Mouse (Mus musculus): ENCODE measurements around the gene Tarbp2. TPM values are rescaled to one million over a fixed set of nuclear protein-coding genes. Genes with fewer than 3 reads are reported as not detected.
A peak's percentile ranks its signal among the peaks of the same experiment; 100 is the strongest.

Tarbp2 gene
- total and polyA plus RNA-seq, 3 experiments: 62.2 to 105 (median 75.6) TPM

DNA sequence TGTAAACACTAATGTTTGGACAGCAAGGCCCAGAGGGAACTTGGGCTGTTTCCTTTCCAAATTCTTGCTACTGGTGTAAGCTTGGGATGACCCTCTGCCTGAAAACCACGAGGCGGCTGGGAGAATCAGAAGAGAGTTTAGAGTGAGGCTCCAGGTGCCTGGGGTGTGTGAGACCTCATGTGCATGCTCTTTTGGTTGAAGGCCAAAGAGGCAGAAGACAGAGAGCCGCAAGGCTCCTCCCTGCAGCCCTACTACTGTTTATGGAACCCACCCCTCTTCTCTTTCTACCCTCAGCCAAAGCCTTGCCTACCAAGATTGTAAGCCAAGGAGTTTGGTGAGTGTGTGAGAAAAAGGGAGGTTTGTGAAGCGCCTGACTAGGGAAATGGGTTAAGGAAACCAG lies 2.2 kb upstream of the Tarbp2 start:
- no peak overlapping the region for H3K27ac ChIP-seq (ENCODE audit: insufficient read depth, low read depth)
- H3K4me2 ChIP-seq (ENCODE audit: insufficient read depth, low read depth, poor library complexity, severe bottlenecking): peak overlapping the region; percentile 71; the same call in 1 of the 2 replicates
- no peak for TF ChIP-seq EP300 (IDR thresholded peaks at IDR 0.05; ENCODE audit: low read length)
- no peak for TF ChIP-seq MEF2A (IDR thresholded peaks at IDR 0.05; ENCODE audit: borderline replicate concordance, low read depth, low read length)
- no peak for TF ChIP-seq E2F4 (IDR thresholded peaks at IDR 0.05; ENCODE audit: insufficient replicate concordance, low read depth, low read length)
- no peak for DNase-seq (ENCODE audit: extremely low read depth)
- no peak overlapping the region for H3K4me3 ChIP-seq (replicated peaks in 1 of 3; ENCODE audit: low read depth in 2 of 3, low read length in 2 of 3, poor library complexity in 1 of 3)
- peaks cover 3% of the 10 kb centered on the region for H3K27me3 ChIP-seq (replicated peaks)
- peaks cover 6% of the 10 kb centered on the region for H3K79me2 ChIP-seq (replicated peaks; ENCODE audit: control insufficient read depth, extremely low read depth, insufficient read depth, poor library complexity, severe bottlenecking)
- in situ Hi-C loops (cut with MboI; ENCODE audit: low pct_ligation_motif_present, low pct_unique_long_range_greater_than_20kb, low sequenced_read_pairs) (loop anchor here (5.0 kb wide), 1 partner anchor 48 kb away; no protein-coding TSS in a partner anchor), dilution Hi-C loops (cut with MboI; ENCODE audit: extremely low pct_ligation_motif_present, extremely low pct_unique_long_range_greater_than_20kb, low sequenced_read_pairs) (no loop called here)
- H3K36me3 ChIP-seq (replicated peaks in 1 of 2; ENCODE audit: control insufficient read depth in 1 of 2, insufficient read depth in 1 of 2, low read length in 1 of 2): peaks cover 1 to 7% of the 10 kb centered on the region in 2 experiments
- no peaks in the 10 kb centered on the region for H3K9me3 ChIP-seq (replicated peaks; ENCODE audit: low read length)
- H3K4me1 ChIP-seq (ENCODE audit: control insufficient read depth in 1 of 2, insufficient read depth in 2 of 2): peaks cover 18 to 57% of the 10 kb centered on the region in 2 experiments
- no peak overlapping the region for H3K9ac ChIP-seq (ENCODE audit: insufficient read depth, low read depth)

- no peaks in the 10 kb centered on the region for H3K9me3 ChIP-seq (replicated peaks; ENCODE audit: low read length)
- peak overlapping the region; percentile 71 for H3K4me2 ChIP-seq (ENCODE audit: insufficient read depth, low read depth, poor library complexity, severe bottlenecking)
- TF ChIP-seq NELFE (IDR thresholded peaks at IDR 0.05; ENCODE audit: low read depth, low read length): no peak; the same call in 1 of the 2 replicates
- TF ChIP-seq MAX (IDR thresholded peaks at IDR 0.05; ENCODE audit: low read length): 0 out of 2 replicates have a peak, but pooled peaks have one; percentile 25
- peaks cover 6% of the 10 kb centered on the region for H3K79me2 ChIP-seq (replicated peaks; ENCODE audit: control insufficient read depth, extremely low read depth, insufficient read depth, poor library complexity, severe bottlenecking)
- H3K27me3 ChIP-seq (replicated peaks): peaks cover 3% of the 10 kb centered on the region
- peak overlapping the region; percentile 58 for H3K9ac ChIP-seq (ENCODE audit: insufficient read depth, low read depth)
- DNase-seq (ENCODE audit: extremely low read depth): no peak
- peaks cover 16 to 54% of the 10 kb centered on the region in 2 experiments for H3K4me1 ChIP-seq (ENCODE audit: control insufficient read depth in 1 of 2, insufficient read depth in 2 of 2)
- in situ Hi-C loops (cut with MboI; ENCODE audit: low pct_ligation_motif_present, low pct_unique_long_range_greater_than_20kb, low sequenced_read_pairs): loop anchor here (5.0 kb wide), 1 partner anchor 49 kb away; no protein-coding TSS in a partner anchor
- H3K36me3 ChIP-seq (replicated peaks in 1 of 2; ENCODE audit: control insufficient read depth in 1 of 2, insufficient read depth in 1 of 2, low read length in 1 of 2): peaks cover 6 to 12% of the 10 kb centered on the region in 2 experiments
- H3K27ac ChIP-seq (ENCODE audit: insufficient read depth, low read depth): no peak overlapping the region
- dilution Hi-C loops (cut with MboI; ENCODE audit: extremely low pct_ligation_motif_present, extremely low pct_unique_long_range_greater_than_20kb, low sequenced_read_pairs): no loop called here
- peak overlapping the region; percentile 61 to 75 (median 64) for H3K4me3 ChIP-seq (replicated peaks in 1 of 3; ENCODE audit: low read depth in 2 of 3, low read length in 2 of 3, poor library complexity in 1 of 3)
Measured at GRCm38 (mm10) chr15:102516293-102516692, 1.7 kb upstream of the Tarbp2 start.

DNA sequence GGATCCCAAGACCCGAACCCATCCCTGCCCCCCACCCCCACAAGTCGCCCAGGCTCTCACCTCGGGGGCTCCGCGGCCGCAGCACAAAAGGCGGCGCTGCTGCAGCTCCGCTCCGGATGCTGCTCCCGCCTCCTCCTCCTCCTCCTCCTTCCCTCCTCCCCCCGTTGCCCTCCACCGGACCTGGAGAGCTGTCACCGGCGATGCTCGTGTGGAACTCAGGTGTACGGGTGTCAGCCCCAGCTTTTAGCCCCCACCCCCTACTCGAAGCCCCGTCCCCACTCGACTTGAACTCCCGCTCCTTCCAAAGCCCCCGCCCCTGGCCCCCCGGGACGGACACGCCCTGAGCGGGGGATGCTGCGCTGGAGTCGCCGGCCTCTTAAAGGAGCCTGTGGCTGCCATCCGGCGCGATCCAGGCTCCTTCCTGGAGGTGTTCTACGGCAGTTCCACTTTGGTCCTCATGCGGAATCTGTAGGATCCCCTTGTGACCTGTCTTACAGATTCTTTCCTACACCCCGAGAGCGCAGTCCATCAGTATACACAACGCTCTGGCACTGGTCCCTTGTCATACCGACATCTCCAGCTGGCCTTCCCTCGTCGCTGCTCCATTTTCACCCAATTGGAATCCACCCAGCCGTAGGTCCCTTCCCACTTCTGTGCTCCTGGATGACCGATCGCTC lies 1.1 kb upstream of the Tarbp2 start, which contains the start of gene Map3k12:
TSS of gene Map3k12 (minus strand) at position 337 of the 677 bp plus-strand sequence.
- H3K4me3 ChIP-seq (replicated peaks in 1 of 3; ENCODE audit: low read depth in 2 of 3, low read length in 2 of 3, poor library complexity in 1 of 3): peak within 1 kb of the TSS; percentile 61 to 75 (median 64)
- H3K27ac ChIP-seq (ENCODE audit: insufficient read depth, low read depth): 0 out of 2 replicates have a peak within 1 kb of the TSS, but pooled peaks have one; percentile 11
- H3K27me3 ChIP-seq (replicated peaks): peaks cover 3% of the 10 kb centered on the region
- H3K4me2 ChIP-seq (ENCODE audit: insufficient read depth, low read depth, poor library complexity, severe bottlenecking): peak within 1 kb of the TSS; percentile 71
- no peak for TF ChIP-seq EP300 (IDR thresholded peaks at IDR 0.05; ENCODE audit: low read length)
- TF ChIP-seq KAT2A (IDR thresholded peaks at IDR 0.05; ENCODE audit: insufficient replicate concordance, low read length): no peak
- TF ChIP-seq MAZ (IDR thresholded peaks at IDR 0.05; ENCODE audit: low read depth, low read length): 0 out of 2 replicates have a peak, but pooled peaks have one; percentile 48
- 0 out of 2 replicates have a peak, but pooled peaks have one; percentile 3 for TF ChIP-seq TCF12 (IDR thresholded peaks at IDR 0.05; ENCODE audit: low read depth, low read length)
- peak in 1 of 2 experiments; percentile 33; a peak in 2 of 4 replicates for TF ChIP-seq CTCF (conservative IDR thresholded peaks at IDR 0.05 in 1 of 2, IDR thresholded peaks at IDR 0.05 in 1 of 2; ENCODE audit: low read depth in 2 of 2, low read length in 2 of 2)
- TF ChIP-seq POLR2A (IDR thresholded peaks at IDR 0.05; ENCODE audit: low read depth, low read length): peak; percentile 33; the same call in 1 of the 2 replicates
- no peak for TF ChIP-seq IRF4 (IDR thresholded peaks at IDR 0.05; ENCODE audit: low read depth, low read length)
- 0 out of 2 replicates have a peak, but pooled peaks have one; percentile 73 for TF ChIP-seq UBTF (IDR thresholded peaks at IDR 0.05; ENCODE audit: low read depth, low read length)
- 0 out of 2 replicates have a peak, but pooled peaks have one; percentile 19 for TF ChIP-seq MXI1 (IDR thresholded peaks at IDR 0.05; ENCODE audit: low read depth, low read length)
- dilution Hi-C loops (cut with MboI; ENCODE audit: extremely low pct_ligation_motif_present, extremely low pct_unique_long_range_greater_than_20kb, low sequenced_read_pairs) (no loop called here), in situ Hi-C loops (cut with MboI; ENCODE audit: low pct_ligation_motif_present, low pct_unique_long_range_greater_than_20kb, low sequenced_read_pairs) (loop anchor here (5.0 kb wide), 1 partner anchor 50 kb away; no protein-coding TSS in a partner anchor)
- H3K36me3 ChIP-seq (replicated peaks in 1 of 2; ENCODE audit: control insufficient read depth in 1 of 2, insufficient read depth in 1 of 2, low read length in 1 of 2): peaks cover 10 to 18% of the 10 kb centered on the region in 2 experiments
- no peaks in the 10 kb centered on the region for H3K9me3 ChIP-seq (replicated peaks; ENCODE audit: low read length)
- peaks cover 6% of the 10 kb centered on the region for H3K79me2 ChIP-seq (replicated peaks; ENCODE audit: control insufficient read depth, extremely low read depth, insufficient read depth, poor library complexity, severe bottlenecking)
- H3K9ac ChIP-seq (ENCODE audit: insufficient read depth, low read depth): peak within 1 kb of the TSS; percentile 58
- peaks cover 11 to 48% of the 10 kb centered on the region in 2 experiments for H3K4me1 ChIP-seq (ENCODE audit: control insufficient read depth in 1 of 2, insufficient read depth in 2 of 2)
- DNase-seq (ENCODE audit: extremely low read depth): peak; percentile 57

Data from CH12.LX (cell line).